Mouse (Mus musculus): Measurements from ENCODE around the gene Tspan14. TPM values are rescaled to one million over a fixed set of nuclear protein-coding genes. Genes with fewer than 3 reads are reported as not detected.

Tspan14 gene
- polyA plus RNA-seq, 1 experiment from 2014 or later, result 101 TPM

DNA sequence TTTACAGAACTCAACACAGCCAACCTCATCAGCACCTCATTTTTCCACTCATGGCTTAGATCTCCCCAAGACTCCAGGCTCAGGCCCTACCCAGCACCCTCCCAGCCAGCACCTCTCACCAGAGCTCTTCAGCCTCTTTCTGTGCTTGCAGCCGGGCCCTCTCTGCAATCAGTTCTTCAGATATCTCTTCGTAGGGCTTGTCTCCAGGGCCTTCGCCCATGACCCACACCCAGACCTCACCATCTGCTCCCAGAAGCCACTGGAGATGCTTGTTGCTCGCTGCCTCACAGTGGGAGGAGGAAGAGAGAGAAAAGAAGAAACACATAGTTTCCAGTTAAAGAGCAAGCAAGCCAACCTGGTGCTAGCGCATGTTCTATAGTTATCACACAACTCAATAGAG, 92.6 kb downstream of the Tspan14 start:
- Histone ChIP-seq H3K4me2 (ENCODE audit: low read length) (no peak overlapping the region), H3K27ac (ENCODE audit: low read depth, low read length) (no peak overlapping the region), H3K36me3 (ENCODE audit: control insufficient read depth, insufficient read depth, low read length) (no peaks in the 10 kb centered on the region), H3K4me1 (ENCODE audit: control insufficient read depth, insufficient read depth, low read length) (no peaks in the 10 kb centered on the region), H3K27me3 (replicated peaks; ENCODE audit: control insufficient read depth, insufficient read depth, low read length) (no peaks in the 10 kb centered on the region), H3K9ac (ENCODE audit: low read length) (no peak overlapping the region), H3K9me3 (replicated peaks; ENCODE audit: control insufficient read depth, low read length) (no peaks in the 10 kb centered on the region), H3K4me3 (ENCODE audit: low read depth, low read length) (no peak overlapping the region)
- ATAC-seq, result no peak
- no peak for DNase-seq (ENCODE audit: low spot score)
- 84% methylated on average over 5 of the region's 5 CpGs for WGBS

- Histone ChIP-seq H3K9ac (ENCODE audit: low read length) (no peak overlapping the region), H3K27ac (ENCODE audit: low read depth, low read length) (no peak overlapping the region), H3K4me2 (ENCODE audit: low read length) (no peak overlapping the region), H3K4me1 (ENCODE audit: control insufficient read depth, insufficient read depth, low read length) (no peaks in the 10 kb centered on the region), H3K36me3 (ENCODE audit: control insufficient read depth, insufficient read depth, low read length) (no peaks in the 10 kb centered on the region), H3K27me3 (replicated peaks; ENCODE audit: control insufficient read depth, insufficient read depth, low read length) (no peaks in the 10 kb centered on the region), H3K9me3 (replicated peaks; ENCODE audit: control insufficient read depth, low read length) (no peaks in the 10 kb centered on the region), H3K4me3 (ENCODE audit: low read depth, low read length) (no peak overlapping the region)
- 71% methylated on average over 3 of the region's 3 CpGs for WGBS
- no peak for ATAC-seq
- no peak for DNase-seq (ENCODE audit: low spot score)
Observed at GRCm38 (mm10) chr14:40870598-40870997, 96.0 kb downstream of the Tspan14 start.

GRCm38 (mm10) chr14:40864811-40865514, 101.6 kb downstream of the Tspan14 start:
- DNase-seq (ENCODE audit: low spot score) (no peak), ATAC-seq (no peak)
- Histone ChIP-seq H3K4me1 (ENCODE audit: control insufficient read depth, insufficient read depth, low read length) (no peaks in the 10 kb centered on the region), H3K9me3 (replicated peaks; ENCODE audit: control insufficient read depth, low read length) (no peaks in the 10 kb centered on the region), H3K36me3 (ENCODE audit: control insufficient read depth, insufficient read depth, low read length) (peaks cover 5% of the 10 kb centered on the region; the same call in 1 of the 2 replicates), H3K27ac (ENCODE audit: low read depth, low read length) (no peak overlapping the region), H3K27me3 (replicated peaks; ENCODE audit: control insufficient read depth, insufficient read depth, low read length) (no peaks in the 10 kb centered on the region), H3K9ac (ENCODE audit: low read length) (no peak overlapping the region), H3K4me3 (ENCODE audit: low read depth, low read length) (no peak overlapping the region), H3K4me2 (ENCODE audit: low read length) (no peak overlapping the region)
- WGBS, result 40% methylated on average over 6 of the region's 6 CpGs

DNA sequence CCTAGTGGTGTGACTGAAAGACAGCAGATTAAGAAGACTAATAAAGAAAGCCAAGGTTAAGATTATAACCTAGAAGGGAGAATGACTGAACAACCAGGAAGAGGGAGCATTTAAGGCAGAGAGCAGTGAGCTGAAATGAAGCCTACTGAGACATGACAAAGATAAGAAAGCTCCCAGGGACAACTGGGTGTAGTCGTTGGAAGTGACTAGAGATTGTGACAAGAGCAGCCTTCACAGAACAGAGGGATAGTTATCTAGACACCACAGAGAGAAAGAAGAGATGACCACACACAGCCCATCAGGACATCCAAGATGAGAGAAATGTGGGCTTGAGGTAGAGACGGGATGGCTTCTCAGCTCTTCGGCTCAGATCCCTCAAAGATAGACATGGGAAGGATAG, 102.9 kb downstream of the Tspan14 start:
- WGBS, result 84% methylated on average over 3 of the region's 3 CpGs
- Histone ChIP-seq H3K9me3 (replicated peaks; ENCODE audit: control insufficient read depth, low read length) (no peaks in the 10 kb centered on the region), H3K9ac (ENCODE audit: low read length) (no peak overlapping the region), H3K4me3 (ENCODE audit: low read depth, low read length) (no peak overlapping the region), H3K4me2 (ENCODE audit: low read length) (no peak overlapping the region), H3K4me1 (ENCODE audit: control insufficient read depth, insufficient read depth, low read length) (no peaks in the 10 kb centered on the region), H3K27ac (ENCODE audit: low read depth, low read length) (no peak overlapping the region), H3K27me3 (replicated peaks; ENCODE audit: control insufficient read depth, insufficient read depth, low read length) (no peaks in the 10 kb centered on the region), H3K36me3 (ENCODE audit: control insufficient read depth, insufficient read depth, low read length) (peaks cover 5% of the 10 kb centered on the region; the same call in 1 of the 2 replicates)
- no peak for ATAC-seq
- no peak for DNase-seq (ENCODE audit: low spot score)

- Histone ChIP-seq H3K4me1 (ENCODE audit: control insufficient read depth, insufficient read depth, low read length) (no peaks in the 10 kb centered on the region), H3K27me3 (replicated peaks; ENCODE audit: control insufficient read depth, insufficient read depth, low read length) (no peaks in the 10 kb centered on the region), H3K9ac (ENCODE audit: low read length) (no peak overlapping the region), H3K4me2 (ENCODE audit: low read length) (no peak overlapping the region), H3K9me3 (replicated peaks; ENCODE audit: control insufficient read depth, low read length) (no peaks in the 10 kb centered on the region), H3K36me3 (ENCODE audit: control insufficient read depth, insufficient read depth, low read length) (peaks cover 5% of the 10 kb centered on the region; the same call in 1 of the 2 replicates), H3K27ac (ENCODE audit: low read depth, low read length) (no peak overlapping the region), H3K4me3 (ENCODE audit: low read depth, low read length) (no peak overlapping the region)
- no peak for ATAC-seq
- DNase-seq (ENCODE audit: low spot score), result no peak
Observed at GRCm38 (mm10) chr14:40863022-40863421, 103.6 kb downstream of the Tspan14 start.

Other genes with a start within 250 kb of the Tspan14 start
- gene Sh2d4b, start 73.5 kb downstream of the Tspan14 start, polyA plus RNA-seq (2014; fragmentation: Nextera tagmentation; extraction: Ambion mirVana), result 1.5 and 1.8 TPM in 2 replicates
- 33.2 and 48.9 TPM in 2 replicates for gene Fam213a, start 47.0 kb upstream of the Tspan14 start, polyA plus RNA-seq (2014; fragmentation: Nextera tagmentation; extraction: Ambion mirVana)
- gene Dydc2, start 102.4 kb upstream of the Tspan14 start, polyA plus RNA-seq (2014; fragmentation: Nextera tagmentation; extraction: Ambion mirVana), result 0.58 and 0.74 TPM in 2 replicates
- 0.18 TPM in 1 of 2 replicates, not detected in the other for gene Dydc1, start 106.1 kb upstream of the Tspan14 start, polyA plus RNA-seq (2014; fragmentation: Nextera tagmentation; extraction: Ambion mirVana)
- not detected in 2 replicates for gene Mat1a, start 138.2 kb upstream of the Tspan14 start, polyA plus RNA-seq (2014; fragmentation: Nextera tagmentation; extraction: Ambion mirVana)
- not detected in 2 replicates for gene Sftpa1, start 165.0 kb upstream of the Tspan14 start, polyA plus RNA-seq (2014; fragmentation: Nextera tagmentation; extraction: Ambion mirVana)
- not detected in 2 replicates for gene Mbl1, start 184.7 kb upstream of the Tspan14 start, polyA plus RNA-seq (2014; fragmentation: Nextera tagmentation; extraction: Ambion mirVana)
- not detected in 2 replicates for gene Sftpd, start 218.3 kb upstream of the Tspan14 start, polyA plus RNA-seq (2014; fragmentation: Nextera tagmentation; extraction: Ambion mirVana)